Mouse (Mus musculus) adrenal gland, adult 8-10 months (tissue): Measurements from ENCODE around the gene Slc12a8. TPM values are rescaled to one million over a fixed set of nuclear protein-coding genes. Genes with fewer than 3 reads are reported as not detected.

Source experiments
- DNase-seq: peaks from one replicate; pipeline ENCODE4 v3.0.0; 2022
- total RNA-seq, 4 experiments: library from RNA; stranded (reverse); gene quantifications; 2 replicates each; pipeline ENCODE4 v1.2.4; 2022

Gene Slc12a8
- total RNA-seq, 4 experiments from 2014 or later: 0.55 to 0.91 (median 0.77) TPM

- no peak for DNase-seq
These were observed 187.2 kb downstream of the Slc12a8 start for GRCm38 (mm10) chr16:33704289-33704688.

GRCm38 (mm10) chr16:33705258-33705657 lies 188.1 kb downstream of the Slc12a8 start:
- no peak for DNase-seq

DNA sequence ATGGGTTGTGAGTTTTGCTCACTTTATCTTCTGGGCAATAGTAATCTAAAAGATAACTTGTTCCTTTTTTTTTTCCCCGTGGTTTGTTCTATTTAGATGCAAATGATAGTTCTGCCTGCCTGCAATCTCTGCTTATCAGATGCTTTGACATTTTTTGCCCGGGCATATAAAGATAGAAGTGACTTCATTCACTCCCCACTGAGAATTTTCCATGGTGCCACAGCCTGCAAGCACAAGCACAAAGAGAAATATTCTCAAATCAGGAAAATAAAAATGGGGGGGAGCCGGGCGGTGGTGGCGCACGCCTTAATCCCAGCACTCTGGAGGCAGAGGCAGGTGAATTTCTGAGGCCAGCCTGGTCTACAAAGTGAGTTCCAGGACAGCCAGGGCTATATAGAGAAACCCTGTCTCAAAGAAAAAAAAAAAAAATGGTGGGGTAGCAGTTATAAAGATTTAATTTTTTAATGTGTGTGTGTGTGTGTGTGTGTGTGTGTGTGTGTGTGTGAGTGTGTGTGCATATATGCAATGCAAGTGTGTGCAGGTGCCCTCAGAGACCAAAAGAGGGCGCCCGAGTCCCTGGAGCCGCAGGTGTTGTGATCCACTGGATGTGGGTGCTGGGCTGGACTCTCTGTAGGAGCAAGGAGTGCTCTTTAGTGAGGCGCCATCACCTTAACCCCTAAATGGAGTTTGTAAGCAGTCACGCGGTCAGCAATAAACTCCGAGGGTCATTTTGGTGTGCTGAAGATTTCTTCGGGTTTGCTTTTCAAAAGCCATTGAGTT lies 189.2 kb downstream of the Slc12a8 start:
- no peak for DNase-seq

GRCm38 (mm10) chr16:33708031-33708430 lies 190.9 kb downstream of the Slc12a8 start:
- DNase-seq: no peak

DNA sequence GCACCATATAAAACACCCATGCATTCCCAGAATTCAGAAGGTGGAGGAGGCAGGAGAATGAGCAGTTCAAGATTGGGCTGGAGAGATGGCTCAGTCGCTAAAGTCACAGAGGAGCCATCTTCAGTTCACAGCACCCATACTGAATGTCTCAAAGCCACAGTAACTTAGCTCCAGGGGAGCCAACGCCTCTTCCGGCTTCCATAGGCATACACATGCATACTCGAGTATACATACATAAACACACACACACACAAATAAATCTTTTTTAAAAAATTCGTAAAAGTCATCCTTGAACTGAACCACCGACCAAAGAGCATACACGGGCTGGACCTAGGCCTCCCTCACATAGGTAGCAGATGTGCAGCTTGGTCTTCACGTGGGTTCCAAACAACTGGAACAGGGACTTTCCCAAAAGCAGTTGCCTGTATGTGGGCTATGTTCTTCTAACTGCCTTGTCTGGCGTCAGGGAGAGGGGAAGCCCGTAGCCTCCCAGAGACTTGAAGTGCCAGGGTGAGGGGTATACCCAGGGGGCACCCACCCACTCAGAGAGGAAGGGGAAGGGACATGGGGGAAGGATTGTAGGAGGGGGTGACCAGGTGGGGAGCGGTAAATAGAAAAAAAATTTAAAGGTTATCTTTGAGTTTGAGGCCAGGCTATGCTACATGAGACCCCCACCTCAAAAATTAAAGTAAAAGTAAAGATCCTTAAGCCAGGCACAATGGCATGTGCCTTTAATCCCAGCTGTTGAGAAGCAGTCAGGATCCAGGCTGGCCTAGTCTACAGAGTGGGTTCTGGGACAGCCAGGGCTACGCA lies 191.7 kb downstream of the Slc12a8 start:
- DNase-seq: no peak

Other genes with a start within 250 kb of the Slc12a8 start
- 10 to 100 TPM; 52.2 to 82.0 (median 73.8) TPM for gene Zfp148, start 136.5 kb upstream of the Slc12a8 start, total RNA-seq
- gene Heg1, start 167.0 kb downstream of the Slc12a8 start, total RNA-seq: 10 to 100 TPM; 52.8 to 69.3 (median 61.5) TPM